Mouse (Mus musculus) thymus, postnatal 25 days (tissue): Measurements from ENCODE around the gene Acsbg2.
"Not testable (repeated sequence)": the region's sequence is repeated elsewhere in the genome, so short reads cannot be mapped to it uniquely, and the experiment has no call there.

ENCODE experiments used
- DNase-seq: peaks from one replicate; pipeline ENCODE4 v3.0.0; 2022

Acsbg2 gene

GRCm38 (mm10) chr17:56874237-56874636 is at the start of gene Acsbg2:
TSS of gene Acsbg2 (minus strand) at chr17:56874447.
- no peak for DNase-seq

- DNase-seq = no peak
These were observed 45.5 kb upstream of the Acsbg2 start for GRCm38 (mm10) chr17:56919725-56920124.

- DNase-seq = no peak
These were observed 42.9 kb upstream of the Acsbg2 start for GRCm38 (mm10) chr17:56917166-56917565.

GRCm38 (mm10) chr17:56913444-56913843 is 39.2 kb upstream of the Acsbg2 start:
- no peak for DNase-seq

GRCm38 (mm10) chr17:56913023-56913422 is 38.8 kb upstream of the Acsbg2 start:
- DNase-seq = no peak

- DNase-seq = not testable (repeated sequence)
These were observed 35.5 kb upstream of the Acsbg2 start for GRCm38 (mm10) chr17:56909764-56910163.

- DNase-seq = no peak
These were observed 33.6 kb upstream of the Acsbg2 start for GRCm38 (mm10) chr17:56907887-56908286.

GRCm38 (mm10) chr17:56907096-56907495 is 32.8 kb upstream of the Acsbg2 start:
- DNase-seq = no peak

- no peak for DNase-seq
These were observed 31.9 kb upstream of the Acsbg2 start for GRCm38 (mm10) chr17:56906166-56906565.

GRCm38 (mm10) chr17:56902698-56903097 is 28.5 kb upstream of the Acsbg2 start:
- DNase-seq = no peak

GRCm38 (mm10) chr17:56897630-56898195 is 23.5 kb upstream of the Acsbg2 start:
- peak; percentile 83 for DNase-seq

GRCm38 (mm10) chr17:56896513-56897129 is 22.4 kb upstream of the Acsbg2 start:
- DNase-seq = no peak

- DNase-seq = no peak
These were observed 21.2 kb upstream of the Acsbg2 start for GRCm38 (mm10) chr17:56895368-56895918.

- DNase-seq = no peak
These were observed 15.8 kb upstream of the Acsbg2 start for GRCm38 (mm10) chr17:56890018-56890417.

- DNase-seq = no peak
These were observed 13.8 kb upstream of the Acsbg2 start for GRCm38 (mm10) chr17:56888050-56888449.

GRCm38 (mm10) chr17:56884809-56885208 is 10.6 kb upstream of the Acsbg2 start:
- DNase-seq = no peak

GRCm38 (mm10) chr17:56884331-56884730 is 10.1 kb upstream of the Acsbg2 start:
- no peak for DNase-seq

- no peak for DNase-seq
These were observed 9.4 kb upstream of the Acsbg2 start for GRCm38 (mm10) chr17:56883612-56884011.

GRCm38 (mm10) chr17:56877426-56877825 is 3.2 kb upstream of the Acsbg2 start:
- no peak for DNase-seq

GRCm38 (mm10) chr17:56876981-56877380 is 2.7 kb upstream of the Acsbg2 start:
- DNase-seq = no peak

- no peak for DNase-seq
These were observed 2.2 kb upstream of the Acsbg2 start for GRCm38 (mm10) chr17:56876465-56876864.

GRCm38 (mm10) chr17:56874936-56875651 is 847 bp upstream of the Acsbg2 start, which contains the start of gene 1700061G19Rik:
TSS of gene 1700061G19Rik (plus strand) at chr17:56875477.
- peak; percentile 48 for DNase-seq

GRCm38 (mm10) chr17:56872512-56872911 is 1.7 kb downstream of the Acsbg2 start:
- DNase-seq = no peak

GRCm38 (mm10) chr17:56871767-56872166 is 2.5 kb downstream of the Acsbg2 start:
- no peak for DNase-seq
